Mouse (Mus musculus): ENCODE data around the gene C77080.
A peak's percentile ranks its signal among the peaks of the same experiment; 100 is the strongest.

The C77080 gene

DNA sequence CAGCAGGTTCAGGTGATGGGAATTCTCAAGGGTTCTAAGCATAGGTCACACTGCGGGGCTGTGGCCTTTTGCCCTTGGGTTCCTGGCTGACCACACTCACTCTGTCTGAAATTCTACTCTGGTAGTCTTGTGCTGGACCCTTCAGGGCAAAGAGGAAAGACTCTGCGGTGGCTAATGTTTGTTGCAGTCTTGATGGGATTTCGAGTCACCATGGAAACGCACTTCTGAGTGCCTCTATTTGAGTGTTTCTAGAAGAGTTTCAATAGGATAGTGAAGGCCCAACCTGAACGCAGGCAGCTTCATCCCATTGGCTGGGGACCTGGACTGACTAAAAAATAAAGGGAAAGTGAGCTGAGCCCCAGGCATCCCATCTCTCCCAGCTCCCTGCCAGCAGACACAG is 5.6 kb upstream of the C77080 start:
- no peak for DNase-seq (ENCODE audit: low spot score in 2 of 2)

DNA sequence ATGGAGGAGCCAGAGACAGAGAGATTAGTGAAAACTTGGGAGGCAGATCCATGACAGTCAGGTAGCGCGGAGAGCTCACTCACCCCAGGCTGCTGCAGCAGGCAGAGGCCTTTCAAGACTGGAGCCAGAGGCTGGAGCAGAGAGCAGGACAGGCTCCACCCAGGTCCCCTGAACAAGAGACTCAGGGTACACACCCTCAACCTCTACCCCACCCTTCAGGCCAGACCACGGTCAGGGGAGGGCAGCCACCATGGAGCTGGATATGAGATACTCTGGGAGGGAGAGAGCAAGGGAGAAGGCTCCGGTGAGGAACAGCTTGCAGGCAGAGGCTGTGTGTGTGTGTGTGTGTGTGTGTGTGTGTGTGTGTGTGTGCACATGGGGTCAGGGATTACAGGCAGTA is 5.0 kb upstream of the C77080 start:
- no peak for DNase-seq (ENCODE audit: low spot score in 2 of 2)

DNA sequence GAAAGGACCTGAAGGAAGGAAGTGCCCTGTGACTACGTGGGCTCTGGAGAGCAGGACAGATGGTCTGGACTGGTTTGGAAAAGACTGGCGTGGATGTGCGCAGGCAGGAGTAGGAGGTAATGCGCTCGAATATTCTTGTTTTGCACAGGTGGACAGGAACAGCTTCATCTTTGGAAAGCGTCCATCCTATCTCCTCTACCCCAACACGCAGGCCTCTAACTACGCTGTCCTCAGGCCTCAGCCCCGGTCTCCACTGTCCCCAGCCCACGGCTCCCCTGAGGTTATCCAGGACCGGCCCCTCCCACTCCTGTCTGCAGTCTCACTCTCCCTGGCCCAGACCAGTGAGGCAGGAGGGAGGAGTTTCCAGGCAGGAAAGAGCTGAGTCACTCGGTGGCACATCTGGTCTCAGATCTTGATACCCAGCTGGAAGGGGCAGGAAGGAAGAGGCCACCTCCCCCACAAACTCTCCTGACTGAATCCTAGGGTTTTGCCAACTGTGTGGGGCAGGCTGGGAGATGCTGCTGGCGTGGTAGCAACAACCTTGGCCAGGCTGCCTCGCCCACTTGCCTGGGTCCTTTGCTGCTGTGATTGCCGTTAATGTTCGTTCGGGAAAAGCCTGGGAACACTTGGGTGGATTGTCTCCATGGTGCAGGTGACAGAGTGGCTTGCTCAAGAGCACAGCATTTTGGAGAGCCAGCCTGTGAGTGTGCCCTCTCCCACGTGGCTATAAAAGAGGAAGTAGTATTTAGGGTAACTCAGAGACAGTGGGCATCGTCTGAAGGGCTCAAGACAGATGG is 2.2 kb upstream of the C77080 start:
- peak; percentile 45 to 48 for DNase-seq (ENCODE audit: low spot score in 2 of 2)

DNA sequence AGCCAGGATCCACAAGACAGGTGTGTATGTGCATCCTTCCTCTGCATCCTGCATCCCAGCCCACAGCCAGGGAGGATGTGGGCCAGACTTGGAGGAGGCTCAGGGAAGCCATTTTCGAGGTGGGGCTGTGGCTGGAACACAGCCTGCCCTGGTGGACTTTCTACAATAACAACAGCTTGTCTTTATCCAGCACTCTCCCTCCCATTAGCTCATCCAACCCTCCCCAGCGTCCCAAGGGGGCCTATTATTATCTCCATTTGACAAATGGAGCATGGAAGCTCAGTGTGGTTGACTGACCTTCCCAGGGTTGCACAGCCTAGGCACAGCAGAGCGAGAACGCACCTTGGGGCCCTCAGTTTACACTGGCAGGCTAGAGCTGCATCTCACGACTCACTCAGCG is 526 bp downstream of the C77080 start:
- DNase-seq (ENCODE audit: low spot score in 2 of 2): no peak

DNA sequence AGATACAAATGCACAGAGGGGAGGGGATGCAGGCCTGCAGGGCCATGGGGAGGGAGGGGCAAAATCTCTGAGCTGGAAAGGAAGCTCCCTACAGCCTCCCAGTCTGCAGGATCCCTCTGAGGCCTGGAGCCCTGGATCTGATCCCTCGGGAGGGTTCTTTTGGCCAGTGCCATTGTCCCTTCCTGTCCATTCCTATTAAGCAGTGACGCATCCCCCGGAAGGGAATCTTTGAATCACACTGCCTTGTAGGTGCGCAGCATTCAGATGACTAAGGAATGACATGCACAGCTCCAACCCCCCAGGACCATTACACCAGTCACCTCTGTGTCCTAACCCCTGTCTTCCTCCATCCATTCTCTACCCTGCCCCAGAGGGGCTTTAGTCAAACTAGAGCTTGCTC is 2.1 kb downstream of the C77080 start:
- DNase-seq (ENCODE audit: low spot score in 2 of 2): no peak

DNA sequence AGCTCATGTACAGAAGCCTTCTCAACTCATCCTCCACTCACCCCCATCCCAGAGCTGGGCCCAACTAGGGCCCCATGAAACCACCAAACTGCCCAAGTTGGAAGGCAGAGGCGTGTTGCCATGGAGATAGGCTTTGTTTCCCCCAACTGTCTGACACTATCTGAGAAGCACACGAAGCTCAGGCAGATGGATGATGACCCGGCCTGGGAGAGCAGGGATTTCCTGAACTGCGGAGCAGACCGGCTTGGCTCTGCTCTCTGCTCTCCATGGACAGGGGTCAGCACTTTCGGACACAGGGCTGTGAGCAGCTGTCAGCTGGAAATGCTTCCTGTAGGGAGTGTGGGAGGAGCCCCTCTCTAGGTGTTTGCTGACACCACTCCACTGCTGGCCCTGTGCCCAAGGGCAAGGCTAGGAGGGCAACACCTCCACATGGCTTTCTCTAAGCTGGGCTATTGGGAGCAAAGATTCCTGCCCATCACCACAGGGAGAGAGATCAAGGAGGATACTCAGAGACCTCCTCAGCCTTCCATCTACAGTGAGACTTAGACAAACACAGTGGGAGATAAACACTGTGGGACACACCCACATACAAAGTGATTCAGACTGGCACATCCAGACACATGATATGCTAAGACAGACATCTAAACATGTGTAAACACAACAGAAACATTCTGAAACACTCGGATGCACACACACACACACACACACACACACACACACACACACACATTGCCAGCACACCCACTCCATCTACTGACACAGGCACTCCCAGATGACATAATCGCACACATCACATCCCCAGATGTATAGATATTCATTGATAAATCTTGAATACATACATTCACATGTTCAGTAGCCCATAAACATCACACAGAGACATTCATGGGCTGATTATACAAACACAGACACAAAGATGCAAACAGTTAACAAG is 4.5 kb downstream of the C77080 start:
- no peak for DNase-seq (ENCODE audit: low spot score in 2 of 2)

DNA sequence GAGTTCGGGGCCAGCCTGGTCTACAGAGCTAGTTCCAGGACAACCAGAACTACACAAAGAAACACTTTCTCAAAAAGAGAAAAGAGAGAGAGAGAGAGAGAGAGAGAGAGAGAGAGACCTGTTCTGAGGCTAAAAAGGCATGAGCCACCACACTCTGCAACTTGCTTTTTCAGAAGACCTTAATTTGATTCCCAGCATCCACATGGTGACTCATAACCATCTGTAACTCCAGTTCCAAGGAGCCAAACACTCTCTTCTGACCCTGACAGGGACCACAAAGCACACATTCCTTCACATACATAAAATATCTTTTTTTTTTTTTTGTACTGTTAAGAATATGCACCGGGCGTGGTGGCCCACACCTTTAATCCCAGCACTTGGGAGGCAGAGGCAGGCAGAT is 6.6 kb downstream of the C77080 start:
- no peak for DNase-seq (ENCODE audit: low spot score in 2 of 2)

DNA sequence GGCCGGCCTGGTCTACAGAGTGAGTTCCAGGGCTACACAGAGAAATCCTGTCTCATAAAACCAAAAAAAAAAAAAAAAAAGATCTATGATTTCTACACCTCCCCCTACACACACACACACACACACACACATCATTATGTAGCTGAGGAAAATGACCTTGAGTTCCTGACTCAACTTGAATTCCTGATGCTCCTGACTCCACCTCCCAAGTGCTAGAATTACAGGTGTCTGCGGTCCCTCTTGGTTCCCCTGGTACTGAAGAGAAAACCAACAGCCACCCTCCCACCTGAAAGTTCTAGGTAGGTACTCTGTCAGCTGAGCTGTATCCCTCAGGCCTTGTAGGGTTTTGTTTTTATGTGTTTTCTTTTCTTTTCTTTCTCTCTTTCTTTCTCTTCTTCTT is 8.7 kb downstream of the C77080 start:
- no peak for DNase-seq (ENCODE audit: low spot score in 2 of 2)

DNA sequence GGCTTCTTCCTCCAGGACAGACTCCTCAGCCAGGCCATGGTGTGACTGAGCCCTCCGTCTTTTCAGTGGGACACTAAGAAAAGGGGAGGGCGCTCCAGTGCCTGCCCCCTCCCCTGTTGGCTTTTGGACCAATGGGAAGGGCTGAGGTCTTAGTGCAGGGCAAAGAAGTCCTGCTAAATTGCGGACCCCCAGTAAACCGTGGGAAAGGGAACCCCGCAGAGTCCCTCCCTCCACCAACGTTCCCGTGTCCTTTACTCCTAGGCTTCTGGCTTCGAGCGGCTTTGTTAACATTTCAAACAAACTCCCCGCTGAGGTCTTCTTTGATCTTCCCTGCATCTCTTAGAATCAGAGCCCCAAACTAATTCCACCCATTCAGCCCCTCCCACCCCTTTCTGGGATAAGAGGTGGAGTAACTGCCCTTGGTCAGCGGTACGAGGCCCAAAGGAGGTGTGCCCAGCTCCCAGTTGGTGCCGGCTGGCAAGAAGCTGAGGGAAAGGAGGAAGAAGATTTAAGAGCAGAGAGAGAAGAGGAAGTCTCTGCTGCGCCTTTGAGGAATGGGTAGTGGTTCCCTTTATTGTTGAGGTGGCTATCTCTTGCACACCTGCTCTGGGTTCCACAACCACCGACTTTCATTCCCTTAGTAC is 9.6 kb downstream of the C77080 start:
- DNase-seq (ENCODE audit: low spot score in 2 of 2): no peak

DNA sequence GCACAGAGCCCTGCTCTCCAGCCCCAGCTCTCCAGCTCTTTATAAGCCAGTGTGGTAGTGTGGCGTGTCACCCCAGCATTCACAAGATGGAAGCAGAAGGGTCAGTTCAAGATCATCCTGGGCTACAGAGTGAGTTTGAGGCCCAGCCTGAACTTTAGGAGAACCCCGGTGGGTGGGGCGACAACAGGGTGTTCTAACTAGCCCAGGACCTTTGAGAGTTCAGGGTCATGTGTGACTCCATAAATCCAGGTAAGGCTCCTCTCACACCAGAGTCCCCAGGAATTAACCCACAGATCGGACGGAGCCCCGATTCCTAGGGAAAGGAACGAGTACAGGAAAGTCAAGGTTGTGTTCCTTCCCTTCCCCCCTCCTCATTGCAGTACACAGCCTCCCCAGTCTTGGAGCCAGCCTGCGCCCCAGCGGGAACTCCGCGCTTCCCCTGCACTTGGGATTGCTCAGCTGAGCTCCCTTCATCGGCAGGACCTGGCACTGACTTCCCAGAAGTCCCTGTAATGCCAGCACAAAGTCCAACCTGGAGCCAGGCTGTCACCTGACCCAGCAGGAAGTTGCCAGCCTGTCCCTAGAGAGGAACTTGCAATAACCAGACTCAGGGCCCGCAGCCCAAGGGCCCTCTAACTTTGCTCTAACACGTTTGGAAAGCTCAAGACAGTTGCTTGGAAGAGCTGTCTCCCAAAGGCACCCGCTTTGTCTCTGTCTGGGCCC is 10.3 kb downstream of the C77080 start:
- DNase-seq (ENCODE audit: low spot score in 2 of 2): no peak

DNA sequence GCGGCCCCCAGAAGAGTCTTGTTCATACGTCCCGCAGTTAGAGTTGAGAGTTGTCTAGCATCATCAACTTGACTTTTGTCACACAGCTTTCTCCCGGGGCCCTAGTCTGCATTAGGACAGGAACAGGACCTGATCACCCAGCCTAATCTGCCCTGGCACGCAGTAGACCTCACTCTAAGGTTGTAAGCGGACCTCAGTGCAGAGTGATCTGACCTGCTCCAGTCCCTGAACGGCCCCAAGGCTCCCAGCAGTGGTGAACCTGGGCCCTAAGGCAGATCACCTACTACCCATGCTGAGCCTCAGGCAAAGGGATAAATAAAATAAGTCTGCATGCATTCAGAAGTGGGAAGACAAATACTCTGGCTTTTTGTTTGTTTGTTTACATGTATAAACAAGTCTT is 11.9 kb downstream of the C77080 start:
- no peak for DNase-seq (ENCODE audit: low spot score in 2 of 2)

DNA sequence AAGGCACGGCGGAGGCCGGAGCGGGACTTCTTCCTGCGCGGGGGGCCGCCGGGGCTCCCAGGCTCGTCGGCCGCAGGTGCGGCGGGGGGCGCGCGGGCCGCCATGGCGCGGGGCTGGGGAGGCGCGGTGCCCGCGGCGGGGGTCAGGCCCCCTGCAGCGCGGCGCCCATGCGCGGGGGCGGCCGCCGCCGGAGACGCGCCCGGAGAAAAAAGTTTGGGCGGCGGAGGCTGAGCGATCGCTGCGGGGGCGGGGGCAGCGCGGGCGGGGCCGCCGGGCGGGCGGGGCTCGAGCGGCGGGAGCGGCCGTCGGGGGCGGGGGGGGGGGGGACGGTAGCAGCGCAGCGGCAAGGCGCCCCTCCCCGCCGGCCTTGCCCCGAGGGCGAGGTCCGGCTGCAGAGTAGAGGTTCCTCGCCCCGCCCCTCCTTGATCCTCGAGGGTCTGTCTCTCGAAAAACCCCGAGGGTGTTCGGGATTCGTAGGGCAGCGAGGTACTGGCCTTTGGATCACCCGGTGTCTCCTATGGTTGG is 12.9 kb downstream of the C77080 start:
- no peak for DNase-seq (ENCODE audit: low spot score in 2 of 2)

DNA sequence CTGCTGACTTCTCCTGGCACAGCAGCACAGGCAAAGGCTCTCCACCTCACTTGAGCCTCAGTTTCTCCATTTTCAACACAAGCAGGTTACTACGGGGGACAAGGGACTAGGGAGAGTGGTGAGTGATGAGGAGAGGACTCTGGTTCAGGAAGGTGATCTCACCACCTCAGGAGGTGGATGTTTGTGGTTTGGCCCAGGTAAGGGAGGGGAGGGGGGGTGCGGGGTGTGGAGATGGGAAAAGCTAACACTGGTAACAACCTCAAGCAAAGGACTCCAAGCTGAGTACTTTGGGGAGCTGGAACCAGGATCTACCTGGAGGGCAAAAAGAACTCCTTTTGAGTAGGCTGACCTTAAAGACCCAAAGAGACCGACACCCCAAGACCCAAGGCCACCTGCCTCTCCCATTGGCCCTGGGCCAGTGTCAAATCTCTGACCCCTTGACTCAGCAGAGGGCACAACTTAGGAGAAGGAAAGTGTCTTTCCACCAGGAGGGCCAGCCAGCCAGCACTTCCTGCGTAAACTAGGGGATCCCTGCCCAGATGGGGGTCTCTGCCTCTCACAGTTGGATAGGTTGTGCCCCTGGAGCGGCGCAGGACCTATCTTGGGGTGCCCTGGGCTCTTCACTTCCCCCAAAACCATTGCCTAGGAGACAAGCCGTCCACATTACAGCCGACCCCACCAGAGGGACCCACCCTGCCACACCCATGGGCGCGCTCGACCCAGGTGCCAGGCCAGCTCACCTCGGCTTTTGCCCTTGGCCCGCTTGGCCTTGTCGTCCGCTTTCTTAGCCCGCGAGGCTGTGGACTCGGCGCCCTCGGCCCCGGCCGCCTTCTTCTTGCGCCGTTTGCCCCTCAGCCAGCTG is 13.6 kb downstream of the C77080 start:
- DNase-seq (ENCODE audit: low spot score in 2 of 2): no peak

DNA sequence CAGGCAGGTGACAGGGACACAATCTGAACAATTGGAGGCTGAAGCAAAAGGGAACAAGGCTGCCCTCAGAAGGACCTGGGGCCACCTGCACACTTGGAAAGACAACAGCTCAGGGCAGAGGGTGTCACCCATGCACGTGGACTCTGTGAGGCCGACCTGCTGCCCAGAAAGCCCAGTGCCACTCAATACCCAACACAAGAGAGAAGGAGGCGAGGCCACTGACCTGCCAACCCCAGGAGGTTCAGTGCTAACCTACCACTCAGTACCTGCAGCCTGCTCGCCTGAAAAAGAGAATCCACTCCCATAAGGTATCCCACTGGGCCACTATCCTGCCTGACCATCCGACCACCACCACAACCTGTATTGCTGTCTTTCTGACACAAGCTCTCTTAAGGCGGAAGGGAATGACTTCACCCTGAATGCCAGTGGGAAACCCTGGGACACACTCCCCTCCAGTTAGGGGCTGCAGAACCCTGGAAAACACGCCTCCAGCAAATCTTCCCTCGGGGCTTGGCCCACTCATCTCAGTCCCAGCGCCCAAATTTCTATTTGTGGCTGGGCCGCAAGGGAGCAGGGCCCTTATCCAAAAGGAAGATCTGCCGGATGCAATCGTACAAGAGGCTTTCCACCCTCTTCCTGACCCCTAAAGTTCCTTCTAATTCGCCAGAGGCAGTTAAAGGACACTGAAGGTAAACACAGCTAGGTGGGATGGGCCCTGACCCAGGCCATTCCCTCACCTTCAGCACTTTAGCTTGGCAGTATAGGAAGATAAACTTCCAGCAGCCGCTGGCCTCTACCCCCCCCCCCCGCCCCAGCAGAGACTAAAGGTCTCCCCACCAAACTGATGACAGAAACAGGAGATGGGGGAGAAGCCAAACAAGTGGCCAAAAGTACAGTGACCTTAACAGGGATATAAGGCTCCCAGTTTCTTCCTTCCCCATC is 14.6 kb downstream of the C77080 start:
- no peak for DNase-seq (ENCODE audit: low spot score in 2 of 2)

DNA sequence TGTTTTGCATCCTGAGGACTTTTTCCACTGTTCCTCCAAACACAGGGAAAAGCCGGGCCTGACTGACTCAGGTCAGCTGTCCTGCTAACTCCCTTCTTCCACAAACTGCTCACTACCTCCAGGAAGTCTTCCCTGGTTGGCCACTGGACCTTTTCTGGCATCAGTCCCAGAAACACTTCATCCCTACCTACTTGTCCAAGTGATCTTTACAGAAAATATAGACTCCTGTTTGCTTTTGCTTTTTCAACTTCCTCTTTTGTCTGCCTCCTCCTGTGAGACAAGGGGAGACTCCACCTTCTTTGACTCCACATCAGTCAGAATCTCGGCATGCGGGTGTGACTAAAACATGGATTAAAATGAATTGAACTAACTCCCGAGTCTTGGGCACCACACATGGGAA is 16.4 kb downstream of the C77080 start:
- no peak for DNase-seq (ENCODE audit: low spot score in 2 of 2)

DNA sequence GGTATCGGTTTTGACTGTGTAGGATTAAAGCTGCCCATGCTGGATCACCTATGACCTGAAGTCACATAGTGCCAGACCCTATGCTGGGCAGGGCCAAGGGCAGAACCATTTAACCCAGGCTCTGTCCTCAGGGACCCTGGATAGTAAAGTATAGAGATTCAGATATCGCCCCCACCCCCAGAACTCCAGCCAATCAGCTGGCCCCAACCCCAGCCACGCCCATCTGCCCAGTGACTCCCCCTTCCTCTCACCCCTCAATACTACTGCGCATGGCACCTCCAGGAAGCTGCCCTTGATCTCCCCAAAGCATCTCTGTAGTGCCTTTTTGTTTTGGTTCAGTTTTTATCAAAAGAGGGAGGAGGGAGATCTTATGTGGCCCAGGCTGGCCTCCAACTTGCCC is 18.4 kb downstream of the C77080 start:
- DNase-seq (ENCODE audit: low spot score in 2 of 2): no peak

DNA sequence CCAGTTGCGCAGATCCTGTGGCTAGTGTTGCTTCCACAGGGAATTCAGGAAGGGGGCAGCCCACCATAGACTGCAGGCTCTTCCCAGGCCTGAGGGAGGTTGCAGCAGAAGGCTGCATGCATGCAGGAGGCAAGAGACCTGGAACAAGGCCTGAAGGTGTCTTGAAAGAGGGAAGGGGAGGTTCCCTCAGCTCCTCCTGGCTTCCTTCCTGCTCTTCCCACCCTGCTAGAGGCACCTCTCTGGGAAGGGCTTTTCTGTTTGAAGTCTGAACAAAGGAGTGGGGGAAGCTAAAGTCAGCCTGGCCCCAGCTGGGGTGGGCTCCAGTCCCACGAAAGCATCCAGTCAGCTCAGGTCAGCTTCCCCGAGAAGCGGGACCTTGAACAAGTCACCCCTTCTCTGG is 18.9 kb downstream of the C77080 start:
- DNase-seq (ENCODE audit: low spot score in 2 of 2): no peak

DNA sequence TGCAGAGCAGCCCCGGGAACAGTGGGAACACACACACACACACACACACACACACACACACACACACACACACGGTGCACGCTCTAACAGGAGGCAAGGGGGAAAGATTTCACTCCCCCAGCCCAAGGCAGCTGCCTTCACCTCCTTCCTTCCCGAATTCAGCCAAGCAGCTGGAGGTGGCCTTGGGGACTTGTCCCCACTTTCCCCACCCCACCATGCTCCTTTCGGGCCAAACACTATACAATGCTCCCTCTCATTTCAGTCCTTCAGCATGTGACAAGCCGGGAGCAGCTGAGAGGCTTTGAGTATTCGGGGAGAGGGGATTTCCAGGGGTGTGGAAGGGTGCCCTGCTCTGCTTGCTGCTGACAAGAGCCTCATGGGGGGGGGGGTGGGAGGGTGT is 19.3 kb downstream of the C77080 start:
- DNase-seq (ENCODE audit: low spot score in 2 of 2): no peak

DNA sequence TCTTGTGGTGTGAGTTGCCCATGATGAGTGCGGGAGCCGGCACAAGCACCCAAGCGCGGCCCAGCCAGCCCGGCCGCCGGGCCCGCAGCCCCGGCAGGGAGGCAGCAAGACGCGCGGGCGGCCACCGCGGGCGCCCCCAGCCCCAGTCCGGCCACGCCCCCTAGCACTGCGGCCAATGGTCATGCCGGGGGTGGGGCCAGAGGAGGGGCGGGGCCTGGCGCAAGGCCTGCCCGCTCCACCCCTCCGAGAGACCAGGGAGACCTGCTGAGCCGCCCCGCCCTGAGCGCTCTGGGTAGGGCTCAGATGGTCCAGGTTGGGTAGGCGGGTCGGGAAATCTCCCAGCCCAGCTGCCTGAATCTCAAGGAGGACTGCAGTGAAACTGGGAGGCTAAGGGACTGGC is 22.1 kb downstream of the C77080 start:
- peak; percentile 34 to 46 for DNase-seq (ENCODE audit: low spot score in 2 of 2)

Data from spleen, postnatal 36 days (tissue).